Mouse (Mus musculus): ENCODE results near the gene Rab5a. TPM values are rescaled to one million over a fixed set of nuclear protein-coding genes. Genes with fewer than 3 reads are reported as not detected.

Gene Rab5a
- polyA plus RNA-seq, 1 experiment: 26.6 TPM

GRCm38 (mm10) chr17:53554813-53555212 lies 75.8 kb downstream of the Rab5a start:
- Histone ChIP-seq H3K36me3 (ENCODE audit: control insufficient read depth, insufficient read depth) (no peaks in the 10 kb centered on the region), H3K4me2 (ENCODE audit: low read depth) (no peak overlapping the region), H3ac (ENCODE audit: control insufficient read depth, insufficient read length) (no peak overlapping the region), H3K4me3 (no peak overlapping the region), H3K79me2 (ENCODE audit: control insufficient read depth, insufficient read depth) (no peaks in the 10 kb centered on the region), H3K27me3 (ENCODE audit: control insufficient read depth, insufficient read depth, insufficient read length) (no peaks in the 10 kb centered on the region)
- TF ChIP-seq MYOD1 (IDR thresholded peaks at IDR 0.05; ENCODE audit: control insufficient read depth in 1 of 3, insufficient read length in 2 of 3, low read depth in 2 of 3) (no peak), E2F4 (IDR thresholded peaks at IDR 0.05; ENCODE audit: insufficient read depth) (no peak), USF1 (IDR thresholded peaks at IDR 0.05; ENCODE audit: low read depth) (no peak), CEBPB (IDR thresholded peaks at IDR 0.05; ENCODE audit: insufficient read depth, poor library complexity, severe bottlenecking) (no peak), TCF3 (IDR thresholded peaks at IDR 0.05; ENCODE audit: insufficient read length, low read depth) (no peak), POLR2A (IDR thresholded peaks at IDR 0.05; ENCODE audit: insufficient read length, low read depth) (no peak), MYOG (IDR thresholded peaks at IDR 0.05; ENCODE audit: control insufficient read depth in 1 of 3, insufficient read depth in 1 of 3, insufficient read length in 2 of 3, low read depth in 2 of 3) (no peak), TCF12 (IDR thresholded peaks at IDR 0.05; ENCODE audit: insufficient read depth, poor library complexity, severe bottlenecking) (no peak), SRF (IDR thresholded peaks at IDR 0.05; ENCODE audit: control insufficient read depth, insufficient read length, low read depth) (no peak), MAX (IDR thresholded peaks at IDR 0.05; ENCODE audit: low read depth) (no peak), POLR2AphosphoS2 (IDR thresholded peaks at IDR 0.05; ENCODE audit: insufficient read length, low read depth) (no peak), REST (IDR thresholded peaks at IDR 0.05; ENCODE audit: insufficient read depth, insufficient read length) (no peak)

Other genes with a start within 250 kb of the Rab5a start
- 0.01 TPM for gene Efhb, start 15.9 kb upstream of the Rab5a start, polyA plus RNA-seq (2012; fragmentation: generic; extraction: Trizol)
- gene Pp2d1, start 60.2 kb downstream of the Rab5a start, polyA plus RNA-seq (2012; fragmentation: generic; extraction: Trizol): 0.12 TPM
- gene Kat2b, start 87.6 kb downstream of the Rab5a start, polyA plus RNA-seq (2012; fragmentation: generic; extraction: Trizol): 4.2 TPM
- gene Sgo1, start 210.1 kb downstream of the Rab5a start, polyA plus RNA-seq (2012; fragmentation: generic; extraction: Trizol): 3.1 TPM